Mouse (Mus musculus) neural tube, embryonic 12.5 days (tissue): ENCODE results near the gene Ctso. TPM values are rescaled to one million over a fixed set of nuclear protein-coding genes. Genes with fewer than 3 reads are reported as not detected.

Experiments
- ATAC-seq: fragments of 200-750 bp; cut with Nextera tagmentation; 2 replicates; pipeline ENCODE4 v1.8.0; 2017; ENCODE audit warnings: low read depth, mild to moderate bottlenecking, moderate TSS enrichment, moderate library complexity; ENCODE audit not compliant: low FRiP score
- H3K27ac ChIP-seq: fragments of 300-500 bp; sonication (generic); 2 replicates; pipeline ENCODE4 v1.5.1; 2016
- H3K27me3 ChIP-seq: fragments of 300-500 bp; sonication (generic); replicated peaks from 2 replicates; pipeline ENCODE4 v1.6.1; 2016; ENCODE audit warnings: mild to moderate bottlenecking
- H3K36me3 ChIP-seq: fragments of 300-500 bp; sonication (generic); 2 replicates; pipeline ENCODE4 v1.6.1; 2016; ENCODE audit warnings: mild to moderate bottlenecking
- H3K4me1 ChIP-seq: fragments of 300-500 bp; sonication (generic); 2 replicates; pipeline ENCODE4 v1.6.1; 2016
- H3K4me2 ChIP-seq: fragments of 300-500 bp; sonication (generic); replicated peaks from 2 replicates; pipeline ENCODE4 v1.6.1; 2016; ENCODE audit warnings: mild to moderate bottlenecking
- H3K4me3 ChIP-seq: fragments of 300-500 bp; sonication (generic); 2 replicates; pipeline ENCODE4 v1.5.1; 2016
- H3K9ac ChIP-seq: fragments of 300-500 bp; sonication (generic); 2 replicates; pipeline ENCODE4 v1.6.1; 2016; ENCODE audit warnings: mild to moderate bottlenecking
- H3K9me3 ChIP-seq: fragments of 300-500 bp; sonication (generic); 2 replicates; pipeline ENCODE4 v1.6.1; 2016; ENCODE audit warnings: mild to moderate bottlenecking
- WGBS: fragments of 180-500 bp; shearing (Covaris S2); methylation state at CpG from one replicate; pipeline ENCODE4 v1.1.7; 2016; 5-methylcytosine and 5-hydroxymethylcytosine counted together
- polyA plus RNA-seq: library from polyadenylated mRNA; unstranded; fragments of >200 nt; fragmentation: Nextera tagmentation; extraction: Ambion mirVana; gene quantifications from 2 replicates; pipeline ENCODE4 v1.2.1, GENCODE M21; 2016

The Ctso gene
- polyA plus RNA-seq, 1 experiment from 2014 or later: 9.6 TPM

GRCm38 (mm10) chr3:81964596-81964995, 32.2 kb downstream of the Ctso start:
- no peak for ATAC-seq
- 67% methylated on average over 3 of the region's 3 CpGs for WGBS

DNA sequence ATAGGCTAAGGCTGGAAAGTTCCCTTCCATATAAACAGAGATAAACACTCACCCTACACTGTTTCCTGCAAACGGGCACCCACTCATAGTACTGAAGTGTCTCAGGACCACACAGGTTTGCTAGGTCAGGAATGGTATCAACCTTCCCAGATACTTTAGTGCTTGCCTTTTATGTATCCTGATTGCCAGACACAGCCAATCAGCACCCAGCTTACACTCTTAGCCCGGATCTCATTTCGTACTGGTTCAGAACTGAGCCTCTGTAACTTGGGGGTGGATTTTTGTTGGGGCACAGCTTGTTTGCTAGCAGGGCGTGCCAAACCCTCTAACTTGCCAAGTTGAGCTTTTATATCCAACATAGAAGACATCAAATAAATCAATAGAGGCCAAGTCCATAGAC, 43.2 kb downstream of the Ctso start:
- no peaks in the 10 kb centered on the region for H3K4me1 ChIP-seq
- H3K27me3 ChIP-seq: no peaks in the 10 kb centered on the region
- no peaks in the 10 kb centered on the region for H3K9me3 ChIP-seq
- WGBS: 85% methylated on average over 4 of the region's 4 CpGs
- H3K27ac ChIP-seq: no peak overlapping the region
- no peak overlapping the region for H3K9ac ChIP-seq
- H3K4me3 ChIP-seq: no peak overlapping the region
- no peak overlapping the region for H3K4me2 ChIP-seq
- no peak for ATAC-seq
- H3K36me3 ChIP-seq: no peaks in the 10 kb centered on the region

More at GRCm38 (mm10) chr3:81964596-81964995, 32.2 kb downstream of the Ctso start:
- H3K4me3 ChIP-seq: no peak overlapping the region
- no peaks in the 10 kb centered on the region for H3K4me1 ChIP-seq
- no peak overlapping the region for H3K27ac ChIP-seq
- H3K9ac ChIP-seq: no peak overlapping the region
- H3K27me3 ChIP-seq: no peaks in the 10 kb centered on the region
- H3K9me3 ChIP-seq: no peaks in the 10 kb centered on the region
- H3K36me3 ChIP-seq: no peaks in the 10 kb centered on the region
- no peak overlapping the region for H3K4me2 ChIP-seq

DNA sequence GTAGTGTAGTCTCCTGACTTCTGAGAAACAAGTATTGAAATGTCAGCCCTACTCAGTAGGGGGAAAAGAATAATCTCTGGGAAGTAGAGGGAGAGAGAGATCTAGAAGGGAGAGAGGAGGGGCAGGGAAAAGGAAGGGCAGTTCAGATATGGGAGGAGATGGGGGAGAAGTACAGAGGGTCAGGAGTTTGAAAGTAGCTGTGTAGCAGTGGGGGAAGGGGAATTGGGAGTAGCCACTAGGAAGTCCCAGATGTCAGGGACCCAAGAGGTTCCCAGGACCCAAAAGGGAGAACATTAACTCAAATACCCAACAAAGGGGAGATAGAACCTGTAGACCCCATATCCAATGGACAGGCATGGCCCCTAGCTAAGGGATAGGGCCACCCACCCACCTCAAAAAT, 43.7 kb downstream of the Ctso start, which contains the start of gene Tdo2:
Tdo2 (minus strand) TSS at position 101 of the 400 bp plus-strand sequence.
- no peaks in the 10 kb centered on the region for H3K4me1 ChIP-seq
- no peak within 1 kb of the TSS for H3K9ac ChIP-seq
- H3K36me3 ChIP-seq: no peaks in the 10 kb centered on the region
- no peak within 1 kb of the TSS for H3K27ac ChIP-seq
- H3K27me3 ChIP-seq: no peaks in the 10 kb centered on the region
- no peak within 1 kb of the TSS for H3K4me2 ChIP-seq
- no peak for ATAC-seq
- H3K4me3 ChIP-seq: no peak within 1 kb of the TSS
- no peaks in the 10 kb centered on the region for H3K9me3 ChIP-seq

- H3K27me3 ChIP-seq: no peaks in the 10 kb centered on the region
- no peak overlapping the region for H3K27ac ChIP-seq
- H3K9me3 ChIP-seq: no peaks in the 10 kb centered on the region
- no peaks in the 10 kb centered on the region for H3K4me1 ChIP-seq
- no peak overlapping the region for H3K4me2 ChIP-seq
- H3K36me3 ChIP-seq: no peaks in the 10 kb centered on the region
- ATAC-seq: no peak
- 92% methylated on average over 5 of the region's 5 CpGs for WGBS
- no peak overlapping the region for H3K4me3 ChIP-seq
- no peak overlapping the region for H3K9ac ChIP-seq
Measured at GRCm38 (mm10) chr3:81981576-81981975, 49.2 kb downstream of the Ctso start.

GRCm38 (mm10) chr3:81981990-81982389, 49.6 kb downstream of the Ctso start, which contains the start of gene Asic5:
Gene Asic5, plus strand, starts transcription at chr3:81982290.
- H3K4me3 ChIP-seq: no peak within 1 kb of the TSS
- no peaks in the 10 kb centered on the region for H3K36me3 ChIP-seq
- no peak for ATAC-seq
- 88% methylated on average over 5 of the region's 5 CpGs for WGBS
- H3K27ac ChIP-seq: no peak within 1 kb of the TSS
- no peaks in the 10 kb centered on the region for H3K27me3 ChIP-seq
- no peak within 1 kb of the TSS for H3K4me2 ChIP-seq
- no peaks in the 10 kb centered on the region for H3K9me3 ChIP-seq
- no peaks in the 10 kb centered on the region for H3K4me1 ChIP-seq
- H3K9ac ChIP-seq: no peak within 1 kb of the TSS

DNA sequence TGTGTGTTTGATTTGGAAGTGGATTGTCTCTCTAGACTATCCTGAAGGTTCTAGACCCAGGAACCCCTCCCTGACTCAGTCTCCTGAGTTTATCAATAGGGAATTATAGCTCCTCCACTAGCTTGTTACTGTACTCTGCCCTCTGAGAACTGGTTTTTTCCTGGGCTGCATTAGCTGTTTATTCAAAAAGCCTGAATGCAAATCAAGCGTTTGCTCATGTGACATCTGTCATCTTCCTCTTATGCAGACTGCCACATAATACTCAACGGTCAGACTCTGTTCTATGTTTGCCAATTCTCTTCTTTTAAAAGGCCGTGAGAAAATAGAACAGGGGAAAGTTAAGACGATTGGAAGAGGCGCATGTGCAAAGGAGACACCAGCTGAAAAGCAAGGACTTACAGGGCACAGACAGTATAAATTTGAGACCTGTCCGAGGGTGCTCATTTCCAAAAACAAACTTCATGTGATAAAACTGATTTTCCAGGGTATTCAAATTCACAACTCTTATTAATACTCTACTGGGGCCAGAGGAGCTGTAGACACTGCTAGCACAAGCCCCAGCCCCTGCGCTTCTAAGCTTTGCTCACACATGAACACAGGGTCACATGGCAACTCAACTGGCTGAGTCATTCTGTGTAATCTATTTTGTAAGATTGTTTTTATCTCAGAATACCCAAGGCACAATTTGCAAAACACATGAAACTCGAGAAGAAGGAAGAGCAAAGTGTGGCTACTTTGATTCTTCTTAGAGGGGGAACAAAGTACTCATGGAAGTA, 50.9 kb downstream of the Ctso start:
- 83% methylated on average over 8 of the region's 8 CpGs for WGBS
- no peak overlapping the region for H3K4me2 ChIP-seq
- no peak overlapping the region for H3K4me3 ChIP-seq
- no peak overlapping the region for H3K27ac ChIP-seq
- H3K36me3 ChIP-seq: no peaks in the 10 kb centered on the region
- H3K9ac ChIP-seq: no peak overlapping the region
- no peaks in the 10 kb centered on the region for H3K27me3 ChIP-seq
- ATAC-seq: no peak
- no peaks in the 10 kb centered on the region for H3K4me1 ChIP-seq
- H3K9me3 ChIP-seq: no peaks in the 10 kb centered on the region

GRCm38 (mm10) chr3:81985100-81985499, 52.7 kb downstream of the Ctso start:
- ATAC-seq: no peak
- H3K4me1 ChIP-seq: no peaks in the 10 kb centered on the region
- H3K27me3 ChIP-seq: no peaks in the 10 kb centered on the region
- H3K36me3 ChIP-seq: no peaks in the 10 kb centered on the region
- no peak overlapping the region for H3K4me3 ChIP-seq
- H3K27ac ChIP-seq: no peak overlapping the region
- WGBS: 70% methylated on average over 1 of the region's 1 CpGs
- no peak overlapping the region for H3K4me2 ChIP-seq
- no peaks in the 10 kb centered on the region for H3K9me3 ChIP-seq
- no peak overlapping the region for H3K9ac ChIP-seq

DNA sequence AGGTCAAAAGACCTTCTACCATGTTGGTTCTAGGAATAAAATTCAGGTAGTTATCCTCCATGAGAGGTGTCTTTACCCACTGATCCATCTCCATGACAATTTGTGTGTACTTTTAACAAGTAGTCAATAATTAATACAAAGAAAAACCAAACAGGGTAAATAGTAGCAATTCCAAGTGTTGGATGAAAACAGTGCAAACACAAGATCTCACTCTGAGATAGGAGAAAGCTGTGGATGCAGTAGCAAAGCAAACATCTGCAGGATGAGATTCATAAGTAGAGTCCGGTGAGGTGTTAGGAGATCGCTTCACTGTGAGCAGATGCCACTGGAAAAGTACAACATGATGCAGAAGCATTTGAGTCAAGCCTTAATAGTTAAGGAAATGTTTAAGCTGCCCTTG, 53.7 kb downstream of the Ctso start:
- ATAC-seq: no peak
- Histone ChIP-seq H3K27ac (no peak overlapping the region), H3K4me1 (no peaks in the 10 kb centered on the region), H3K4me2 (no peak overlapping the region), H3K27me3 (no peaks in the 10 kb centered on the region), H3K9me3 (no peaks in the 10 kb centered on the region), H3K4me3 (no peak overlapping the region), H3K9ac (no peak overlapping the region), H3K36me3 (no peaks in the 10 kb centered on the region)
- 97% methylated on average over 2 of the region's 2 CpGs for WGBS

DNA sequence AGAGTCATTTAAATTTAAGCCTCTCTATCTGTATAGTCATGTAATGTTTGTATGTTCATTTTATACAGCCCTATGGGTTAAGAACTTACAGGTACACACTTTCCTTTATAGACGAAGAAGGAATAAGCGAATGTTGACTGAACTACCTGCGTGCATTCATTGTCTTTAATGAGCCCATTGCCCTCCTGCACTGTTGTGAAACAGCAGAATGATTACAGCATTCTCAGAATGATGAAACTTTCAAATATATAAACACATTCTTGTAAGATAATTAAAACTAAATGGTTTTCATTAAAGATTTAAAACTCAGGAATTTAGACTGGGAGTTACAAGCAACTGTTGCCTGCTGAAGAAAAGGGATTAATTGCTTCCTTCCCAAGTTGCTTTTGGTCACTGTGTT, 55.2 kb downstream of the Ctso start:
- Histone ChIP-seq H3K36me3 (no peaks in the 10 kb centered on the region), H3K9me3 (no peaks in the 10 kb centered on the region), H3K4me2 (no peak overlapping the region), H3K27me3 (no peaks in the 10 kb centered on the region), H3K4me3 (no peak overlapping the region), H3K9ac (no peak overlapping the region), H3K27ac (no peak overlapping the region), H3K4me1 (no peaks in the 10 kb centered on the region)
- ATAC-seq: no peak
- 95% methylated on average over 3 of the region's 3 CpGs for WGBS

DNA sequence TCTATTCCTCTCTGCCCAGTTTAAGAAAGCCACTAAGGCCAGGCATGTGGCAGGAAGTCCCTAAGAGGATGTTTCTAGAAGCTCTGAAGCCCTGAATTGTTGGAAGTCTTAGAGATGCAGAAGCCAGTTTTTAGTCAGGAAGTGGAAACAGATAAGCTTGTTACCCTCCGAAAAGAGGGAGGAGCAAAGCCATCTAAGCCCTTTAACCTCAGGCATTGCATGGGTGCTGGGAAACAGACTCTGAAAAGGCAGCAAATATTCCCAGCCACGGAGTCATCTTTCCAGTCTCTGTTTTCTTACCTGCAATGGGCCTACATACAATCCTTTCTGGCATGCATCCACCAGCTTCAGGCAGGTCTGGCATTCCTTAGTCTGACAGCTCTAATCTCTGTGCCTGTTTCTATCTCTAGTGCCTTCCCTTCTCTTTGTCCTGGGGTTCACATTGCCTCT, 57.3 kb downstream of the Ctso start:
- Histone ChIP-seq H3K9ac (no peak overlapping the region), H3K4me3 (no peak overlapping the region), H3K4me2 (no peak overlapping the region), H3K27me3 (no peaks in the 10 kb centered on the region), H3K36me3 (no peaks in the 10 kb centered on the region), H3K9me3 (no peaks in the 10 kb centered on the region), H3K27ac (no peak overlapping the region), H3K4me1 (no peaks in the 10 kb centered on the region)
- ATAC-seq: no peak
- 58% methylated on average over 2 of the region's 2 CpGs for WGBS

- H3K9ac ChIP-seq: no peak overlapping the region
- no peak overlapping the region for H3K4me3 ChIP-seq
- no peak for ATAC-seq
- no peaks in the 10 kb centered on the region for H3K9me3 ChIP-seq
- H3K27me3 ChIP-seq: no peaks in the 10 kb centered on the region
- H3K27ac ChIP-seq: no peak overlapping the region
- 58% methylated on average over 3 of the region's 3 CpGs for WGBS
- no peak overlapping the region for H3K4me2 ChIP-seq
- no peaks in the 10 kb centered on the region for H3K4me1 ChIP-seq
- H3K36me3 ChIP-seq: no peaks in the 10 kb centered on the region
Measured at GRCm38 (mm10) chr3:81990531-81990930, 58.1 kb downstream of the Ctso start.

GRCm38 (mm10) chr3:81995371-81995770, 63.0 kb downstream of the Ctso start:
- WGBS: 49% methylated on average over 4 of the region's 4 CpGs
- no peaks in the 10 kb centered on the region for H3K4me1 ChIP-seq
- no peaks in the 10 kb centered on the region for H3K36me3 ChIP-seq
- H3K9ac ChIP-seq: no peak overlapping the region
- H3K4me2 ChIP-seq: no peak overlapping the region
- no peaks in the 10 kb centered on the region for H3K27me3 ChIP-seq
- no peak overlapping the region for H3K27ac ChIP-seq
- no peaks in the 10 kb centered on the region for H3K9me3 ChIP-seq
- no peak overlapping the region for H3K4me3 ChIP-seq
- no peak for ATAC-seq

DNA sequence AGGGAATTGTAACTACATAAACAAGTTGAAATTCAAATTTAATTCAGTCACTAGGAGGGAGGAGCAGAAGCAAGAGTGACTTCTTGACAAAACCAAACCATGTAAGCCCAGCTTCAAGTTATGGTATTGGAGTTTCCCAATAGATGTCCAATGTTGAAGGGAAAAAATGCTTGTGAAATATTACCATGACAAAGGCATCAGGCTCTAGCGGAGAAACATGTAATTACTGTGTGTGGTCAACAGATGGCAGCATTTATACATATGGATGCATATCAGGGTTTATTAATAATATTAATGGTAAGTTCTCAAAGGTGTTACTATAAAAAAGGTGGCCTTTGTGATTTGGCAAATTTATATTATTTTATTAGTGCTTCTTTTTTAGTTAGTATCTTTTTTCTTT, 63.6 kb downstream of the Ctso start:
- Histone ChIP-seq H3K27ac (no peak overlapping the region), H3K27me3 (no peaks in the 10 kb centered on the region), H3K4me2 (no peak overlapping the region), H3K4me1 (no peaks in the 10 kb centered on the region), H3K4me3 (no peak overlapping the region), H3K9ac (no peak overlapping the region), H3K36me3 (no peaks in the 10 kb centered on the region), H3K9me3 (no peaks in the 10 kb centered on the region)
- no peak; the same call in 1 of the 2 replicates for ATAC-seq
- WGBS: 0% methylated on average over 1 of the region's 1 CpGs
